Mouse (Mus musculus): Measurements from ENCODE around the gene Derl2. TPM values are rescaled to one million over a fixed set of nuclear protein-coding genes. Genes with fewer than 3 reads are reported as not detected.

Gene Derl2
- polyA plus RNA-seq, 1 experiment from 2014 or later, result 77.4 TPM

GRCm38 (mm10) chr11:70975193-70975592 is 44.4 kb downstream of the Derl2 start:
- ATAC-seq, result no peak
- no peaks in the 10 kb centered on the region for H3K4me1 ChIP-seq (replicated peaks; ENCODE audit: control insufficient read depth, insufficient read depth, low read length)
- TF ChIP-seq CTCF (IDR thresholded peaks at IDR 0.05; ENCODE audit: low read depth), result no peak
- no peaks in the 10 kb centered on the region for H3K9me3 ChIP-seq (ENCODE audit: control insufficient read depth)
- no peaks in the 10 kb centered on the region for H3K27me3 ChIP-seq (replicated peaks; ENCODE audit: control insufficient read depth, insufficient read depth, low read length)
- no peak overlapping the region for H3K4me2 ChIP-seq (replicated peaks; ENCODE audit: low read depth)
- peaks cover 63% of the 10 kb centered on the region for H3K36me3 ChIP-seq (ENCODE audit: control insufficient read depth, insufficient read depth)
- H3K4me3 ChIP-seq (ENCODE audit: low read depth, low read length), result no peak overlapping the region
- no peak overlapping the region for H3K27ac ChIP-seq (ENCODE audit: low read depth, low read length)
- H3K9ac ChIP-seq (ENCODE audit: low read depth, low read length), result no peak overlapping the region
- WGBS, result 65% methylated on average over 2 of the region's 2 CpGs

GRCm38 (mm10) chr11:70973947-70974346 is 45.7 kb downstream of the Derl2 start:
- Histone ChIP-seq H3K27ac (ENCODE audit: low read depth, low read length) (no peak overlapping the region), H3K9ac (ENCODE audit: low read depth, low read length) (no peak overlapping the region), H3K4me1 (replicated peaks; ENCODE audit: control insufficient read depth, insufficient read depth, low read length) (no peaks in the 10 kb centered on the region), H3K36me3 (ENCODE audit: control insufficient read depth, insufficient read depth) (peaks cover 52% of the 10 kb centered on the region), H3K9me3 (ENCODE audit: control insufficient read depth) (no peaks in the 10 kb centered on the region), H3K27me3 (replicated peaks; ENCODE audit: control insufficient read depth, insufficient read depth, low read length) (no peaks in the 10 kb centered on the region), H3K4me3 (ENCODE audit: low read depth, low read length) (no peak overlapping the region), H3K4me2 (replicated peaks; ENCODE audit: low read depth) (no peak overlapping the region)
- TF ChIP-seq CTCF (IDR thresholded peaks at IDR 0.05; ENCODE audit: low read depth), result peak; percentile 62
- WGBS, result 66% methylated on average over 4 of the region's 4 CpGs
- ATAC-seq, result no peak

- ATAC-seq, result no peak
- Histone ChIP-seq H3K4me2 (replicated peaks; ENCODE audit: low read depth) (no peak overlapping the region), H3K27me3 (replicated peaks; ENCODE audit: control insufficient read depth, insufficient read depth, low read length) (no peaks in the 10 kb centered on the region), H3K9me3 (ENCODE audit: control insufficient read depth) (no peaks in the 10 kb centered on the region), H3K27ac (ENCODE audit: low read depth, low read length) (no peak overlapping the region), H3K9ac (ENCODE audit: low read depth, low read length) (no peak overlapping the region), H3K36me3 (ENCODE audit: control insufficient read depth, insufficient read depth) (peaks cover 39% of the 10 kb centered on the region), H3K4me1 (replicated peaks; ENCODE audit: control insufficient read depth, insufficient read depth, low read length) (no peaks in the 10 kb centered on the region), H3K4me3 (ENCODE audit: low read depth, low read length) (no peak overlapping the region)
- 65% methylated on average over 1 of the region's 1 CpGs for WGBS
- TF ChIP-seq CTCF (IDR thresholded peaks at IDR 0.05; ENCODE audit: low read depth), result no peak
Observed at GRCm38 (mm10) chr11:70972586-70972985, 47.1 kb downstream of the Derl2 start.

GRCm38 (mm10) chr11:70970560-70971540 is 48.8 kb downstream of the Derl2 start:
- 15% methylated on average over 24 of the region's 24 CpGs for WGBS
- Histone ChIP-seq H3K4me2 (replicated peaks; ENCODE audit: low read depth) (peak overlapping the region; percentile 90), H3K4me3 (ENCODE audit: low read depth, low read length) (peak overlapping the region; percentile 94), H3K27me3 (replicated peaks; ENCODE audit: control insufficient read depth, insufficient read depth, low read length) (no peaks in the 10 kb centered on the region), H3K27ac (ENCODE audit: low read depth, low read length) (peak overlapping the region; percentile 68), H3K36me3 (ENCODE audit: control insufficient read depth, insufficient read depth) (peaks cover 27% of the 10 kb centered on the region), H3K9ac (ENCODE audit: low read depth, low read length) (peak overlapping the region; percentile 59), H3K4me1 (replicated peaks; ENCODE audit: control insufficient read depth, insufficient read depth, low read length) (no peaks in the 10 kb centered on the region), H3K9me3 (ENCODE audit: control insufficient read depth) (no peaks in the 10 kb centered on the region)
- TF ChIP-seq CTCF (IDR thresholded peaks at IDR 0.05; ENCODE audit: low read depth), result peak; percentile 40
- peak; percentile 19 for ATAC-seq

GRCm38 (mm10) chr11:70969821-70970559 is 49.7 kb downstream of the Derl2 start, which contains the start of the genes Nup88 and Rpain:
TSS of gene Nup88 (minus strand) at chr11:70969973.
TSS of gene Rpain (plus strand) at chr11:70970213.
- no peaks in the 10 kb centered on the region for H3K27me3 ChIP-seq (replicated peaks; ENCODE audit: control insufficient read depth, insufficient read depth, low read length)
- peak; percentile 96 for ATAC-seq
- no peak for TF ChIP-seq CTCF (IDR thresholded peaks at IDR 0.05; ENCODE audit: low read depth)

GRCm38 (mm10) chr11:70969271-70969794 is 50.3 kb downstream of the Derl2 start:
- H3K4me2 ChIP-seq (replicated peaks; ENCODE audit: low read depth), result peak overlapping the region; percentile 90
- no peaks in the 10 kb centered on the region for H3K4me1 ChIP-seq (replicated peaks; ENCODE audit: control insufficient read depth, insufficient read depth, low read length)
- WGBS, result under 1% methylated on average over 25 of the region's 25 CpGs
- peak; percentile 20; the same call in 1 of the 2 replicates for ATAC-seq
- H3K36me3 ChIP-seq (ENCODE audit: control insufficient read depth, insufficient read depth), result peaks cover 28% of the 10 kb centered on the region
- H3K9me3 ChIP-seq (ENCODE audit: control insufficient read depth), result no peaks in the 10 kb centered on the region
- H3K4me3 ChIP-seq (ENCODE audit: low read depth, low read length), result peak overlapping the region; percentile 94
- H3K9ac ChIP-seq (ENCODE audit: low read depth, low read length), result peak overlapping the region; percentile 88
- TF ChIP-seq CTCF (IDR thresholded peaks at IDR 0.05; ENCODE audit: low read depth), result no peak
- no peaks in the 10 kb centered on the region for H3K27me3 ChIP-seq (replicated peaks; ENCODE audit: control insufficient read depth, insufficient read depth, low read length)
- H3K27ac ChIP-seq (ENCODE audit: low read depth, low read length), result peak overlapping the region; percentile 85

More at GRCm38 (mm10) chr11:70969821-70970559, 49.7 kb downstream of the Derl2 start, which contains the start of the genes Nup88 and Rpain:
- Histone ChIP-seq H3K4me1 (replicated peaks; ENCODE audit: control insufficient read depth, insufficient read depth, low read length) (no peaks in the 10 kb centered on the region), H3K9me3 (ENCODE audit: control insufficient read depth) (no peaks in the 10 kb centered on the region), H3K4me3 (ENCODE audit: low read depth, low read length) (peak within 1 kb of the TSS; percentile 94), H3K36me3 (ENCODE audit: control insufficient read depth, insufficient read depth) (peaks cover 28% of the 10 kb centered on the region), H3K27ac (ENCODE audit: low read depth, low read length) (peak within 1 kb of the TSS; percentile 85), H3K4me2 (replicated peaks; ENCODE audit: low read depth) (peak within 1 kb of the TSS; percentile 90), H3K9ac (ENCODE audit: low read depth, low read length) (peak within 1 kb of the TSS; percentile 88)
- WGBS, result under 1% methylated on average over 43 of the region's 43 CpGs

Data from intestine, postnatal 0 days (tissue).